Mouse (Mus musculus): ENCODE measurements at regions not wholly inside any gene's neighbourhood (a gene's known extent, or its start where the extent isn't known, plus 50 kb on each side); places are given as distances from the start of the nearest gene placed in this dataset.

DNA sequence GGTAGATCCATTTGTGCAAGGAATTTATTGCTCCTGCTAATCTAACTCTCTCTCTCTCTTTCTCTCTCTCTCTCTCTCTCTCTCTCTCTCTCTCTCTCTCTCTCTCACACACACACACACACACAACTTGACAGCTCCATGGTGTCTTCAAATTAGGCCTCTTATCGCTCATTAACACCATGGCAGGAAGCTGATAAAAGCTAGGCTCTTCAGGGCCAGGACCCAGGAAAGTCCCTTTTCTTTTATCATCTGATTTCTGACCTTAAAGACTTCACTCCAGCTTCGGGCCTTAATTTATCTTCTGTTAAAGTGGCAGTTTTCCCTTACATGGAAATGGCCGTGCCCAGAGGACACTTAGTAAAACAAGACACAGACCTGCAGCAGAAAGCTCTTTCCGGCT lies 178.4 kb upstream of the Bmp2 start:
- no peaks in the 10 kb centered on the region for H3K4me1 ChIP-seq (ENCODE audit: control insufficient read depth, insufficient read depth, low read depth, low read length)
- no peaks in the 10 kb centered on the region for H3K27me3 ChIP-seq (replicated peaks; ENCODE audit: control insufficient read depth, insufficient read depth, low read length)
- no peak overlapping the region for H3K4me3 ChIP-seq (ENCODE audit: low read length)
- H3K9ac ChIP-seq (ENCODE audit: low read depth, low read length) = no peak overlapping the region
- H3K9me3 ChIP-seq (ENCODE audit: control insufficient read depth, low read length) = no peaks in the 10 kb centered on the region
- ATAC-seq = no peak
- no peak overlapping the region for H3K4me2 ChIP-seq (ENCODE audit: low read length)
- H3K36me3 ChIP-seq (ENCODE audit: control insufficient read depth, insufficient read depth, low read length) = no peaks in the 10 kb centered on the region
- H3K27ac ChIP-seq (ENCODE audit: low read depth, low read length) = no peak overlapping the region
- 66% methylated on average over 4 of the region's 4 CpGs for WGBS

DNA sequence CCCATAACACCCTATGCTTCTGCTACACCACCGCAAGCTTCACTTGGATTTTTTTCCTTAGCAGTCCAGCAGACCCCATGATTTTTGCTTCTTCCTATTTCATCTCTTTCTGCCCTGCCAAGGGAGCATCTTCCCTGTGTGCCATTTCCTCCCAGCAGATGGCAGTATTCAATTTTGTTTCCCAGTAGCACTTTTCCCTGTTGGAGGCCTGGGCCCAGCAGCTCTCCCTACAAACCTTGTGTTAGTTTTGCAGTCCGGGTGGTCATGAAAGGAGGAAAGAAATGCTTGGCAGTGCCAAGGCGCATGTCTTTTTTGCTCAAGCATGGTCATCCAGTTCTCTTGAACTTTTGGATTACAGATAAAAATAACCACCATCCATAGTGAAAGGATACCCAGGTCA lies 170.9 kb upstream of the Bmp2 start:
- Histone ChIP-seq H3K9me3 (ENCODE audit: control insufficient read depth, low read length) (no peaks in the 10 kb centered on the region), H3K4me3 (ENCODE audit: low read length) (no peak overlapping the region), H3K4me1 (ENCODE audit: control insufficient read depth, insufficient read depth, low read depth, low read length) (no peaks in the 10 kb centered on the region), H3K27ac (ENCODE audit: low read depth, low read length) (no peak overlapping the region), H3K9ac (ENCODE audit: low read depth, low read length) (no peak overlapping the region), H3K27me3 (replicated peaks; ENCODE audit: control insufficient read depth, insufficient read depth, low read length) (no peaks in the 10 kb centered on the region), H3K4me2 (ENCODE audit: low read length) (no peak overlapping the region), H3K36me3 (ENCODE audit: control insufficient read depth, insufficient read depth, low read length) (no peaks in the 10 kb centered on the region)
- WGBS = 79% methylated on average over 3 of the region's 3 CpGs
- no peak for ATAC-seq

DNA sequence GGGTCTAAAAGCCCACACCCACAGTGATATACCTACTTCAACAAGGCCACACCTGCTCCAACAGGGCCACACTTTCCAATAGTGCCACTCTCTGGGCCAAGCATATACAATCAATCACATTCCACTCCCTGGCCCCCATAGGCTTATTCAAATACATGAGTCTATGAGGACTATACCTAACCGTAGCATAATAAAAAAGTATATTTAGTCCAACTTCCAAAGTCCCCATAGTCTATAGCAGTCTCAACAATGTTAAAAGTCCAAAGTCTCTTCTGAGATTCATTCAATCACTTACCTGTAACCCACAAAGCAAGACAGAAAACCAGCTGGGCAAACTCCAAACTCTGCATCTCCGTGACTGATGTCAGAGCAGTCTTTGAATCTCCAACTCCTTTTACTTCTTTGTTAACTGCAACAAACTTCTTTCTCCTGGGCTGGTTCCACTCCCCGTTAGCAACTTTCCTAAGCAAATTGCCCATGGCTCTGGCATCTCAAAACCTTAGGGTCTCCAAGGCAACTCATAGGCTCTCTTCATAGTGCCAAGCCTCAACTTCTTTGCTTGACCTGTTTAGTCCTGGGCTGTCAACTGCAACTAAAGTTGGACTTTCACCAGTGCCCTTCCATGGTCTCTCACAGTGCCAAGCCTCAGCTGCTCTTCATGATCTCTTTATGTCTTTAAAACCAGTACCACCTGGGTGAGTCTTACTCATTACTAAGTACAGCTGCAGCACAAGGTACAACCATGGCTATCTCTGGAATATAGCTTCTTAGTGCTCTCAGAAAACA lies 168.6 kb upstream of the Bmp2 start:
- H3K4me2 ChIP-seq (ENCODE audit: low read length) = no peak overlapping the region
- no peak for ATAC-seq
- WGBS = 86% methylated on average over 3 of the region's 3 CpGs

DNA sequence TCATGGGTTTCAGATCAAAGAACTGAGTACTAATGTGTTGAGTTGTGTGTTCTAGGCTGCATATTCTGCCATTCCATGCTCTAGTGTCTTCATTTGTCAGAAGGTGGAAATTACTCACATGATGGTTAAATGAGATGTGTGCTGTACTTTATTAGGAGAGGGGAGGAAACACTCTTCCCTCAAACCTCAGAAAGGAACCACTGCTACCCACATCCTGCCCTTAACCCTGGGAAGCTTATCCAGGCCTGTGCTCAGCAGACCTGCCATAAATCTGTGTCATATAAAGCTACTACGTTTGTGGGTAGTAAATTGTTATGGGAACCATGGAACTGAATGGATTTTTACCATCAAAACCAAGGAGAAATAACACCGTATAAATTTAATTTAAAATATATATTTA lies 166.7 kb upstream of the Bmp2 start:
- Histone ChIP-seq H3K36me3 (ENCODE audit: control insufficient read depth, insufficient read depth, low read length) (no peaks in the 10 kb centered on the region), H3K9me3 (ENCODE audit: control insufficient read depth, low read length) (no peaks in the 10 kb centered on the region), H3K27me3 (replicated peaks; ENCODE audit: control insufficient read depth, insufficient read depth, low read length) (no peaks in the 10 kb centered on the region), H3K9ac (ENCODE audit: low read depth, low read length) (no peak overlapping the region), H3K4me2 (ENCODE audit: low read length) (no peak overlapping the region), H3K4me1 (ENCODE audit: control insufficient read depth, insufficient read depth, low read depth, low read length) (no peaks in the 10 kb centered on the region), H3K27ac (ENCODE audit: low read depth, low read length) (no peak overlapping the region), H3K4me3 (ENCODE audit: low read length) (no peak overlapping the region)
- ATAC-seq = no peak
- 82% methylated on average over 2 of the region's 2 CpGs for WGBS

More for the DNA sequence above, 168.6 kb upstream of the Bmp2 start:
- Histone ChIP-seq H3K27ac (ENCODE audit: low read depth, low read length) (no peak overlapping the region), H3K9ac (ENCODE audit: low read depth, low read length) (no peak overlapping the region), H3K9me3 (ENCODE audit: control insufficient read depth, low read length) (no peaks in the 10 kb centered on the region), H3K4me1 (ENCODE audit: control insufficient read depth, insufficient read depth, low read depth, low read length) (no peaks in the 10 kb centered on the region), H3K36me3 (ENCODE audit: control insufficient read depth, insufficient read depth, low read length) (no peaks in the 10 kb centered on the region), H3K27me3 (replicated peaks; ENCODE audit: control insufficient read depth, insufficient read depth, low read length) (no peaks in the 10 kb centered on the region), H3K4me3 (ENCODE audit: low read length) (no peak overlapping the region)

DNA sequence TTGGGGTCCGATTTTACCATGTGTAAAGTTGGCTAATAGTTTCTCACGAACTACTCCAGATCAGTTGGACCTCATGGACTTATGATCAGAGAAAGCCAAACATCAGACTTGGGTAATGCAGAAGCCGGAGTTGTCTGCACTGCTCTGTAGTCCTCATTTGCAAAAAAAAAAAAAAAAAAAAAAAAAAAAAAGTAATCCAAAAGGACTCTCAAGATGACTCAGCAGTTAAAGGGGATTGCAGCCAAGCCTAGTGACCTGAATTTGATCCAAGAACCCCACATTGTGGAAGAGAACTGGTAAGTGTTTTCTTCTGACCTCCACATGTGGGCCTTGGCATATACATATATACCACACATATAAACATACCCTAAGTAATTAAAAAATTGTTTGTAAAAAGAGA lies 164.6 kb upstream of the Bmp2 start:
- WGBS = 89% methylated on average over 3 of the region's 3 CpGs
- no peaks in the 10 kb centered on the region for H3K9me3 ChIP-seq (ENCODE audit: control insufficient read depth, low read length)
- no peak overlapping the region for H3K4me2 ChIP-seq (ENCODE audit: low read length)
- no peaks in the 10 kb centered on the region for H3K36me3 ChIP-seq (ENCODE audit: control insufficient read depth, insufficient read depth, low read length)
- no peak for ATAC-seq
- no peaks in the 10 kb centered on the region for H3K4me1 ChIP-seq (ENCODE audit: control insufficient read depth, insufficient read depth, low read depth, low read length)
- no peak overlapping the region for H3K27ac ChIP-seq (ENCODE audit: low read depth, low read length)
- no peak overlapping the region for H3K9ac ChIP-seq (ENCODE audit: low read depth, low read length)
- no peaks in the 10 kb centered on the region for H3K27me3 ChIP-seq (replicated peaks; ENCODE audit: control insufficient read depth, insufficient read depth, low read length)
- H3K4me3 ChIP-seq (ENCODE audit: low read length) = no peak overlapping the region

DNA sequence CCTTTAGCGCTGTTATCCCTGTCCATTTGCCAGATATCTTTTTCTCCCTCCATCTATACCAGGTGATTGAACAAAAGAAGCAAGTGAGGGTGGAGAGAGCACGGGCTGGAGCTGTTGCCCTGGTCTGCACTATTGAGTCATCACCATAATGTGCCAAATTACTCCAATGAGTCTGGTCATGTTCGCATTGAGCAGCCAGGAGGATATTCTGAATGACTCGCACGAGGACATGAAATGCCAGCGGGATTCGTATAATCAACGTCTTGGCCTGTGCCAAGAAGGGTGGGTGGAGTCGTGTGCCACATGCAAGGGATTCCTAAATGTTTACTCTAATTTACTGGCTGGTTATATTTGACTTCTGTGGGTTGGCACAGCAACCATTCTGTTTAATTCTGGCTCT lies 159.7 kb upstream of the Bmp2 start:
- Histone ChIP-seq H3K9me3 (ENCODE audit: control insufficient read depth, low read length) (no peaks in the 10 kb centered on the region), H3K9ac (ENCODE audit: low read depth, low read length) (no peak overlapping the region), H3K4me1 (ENCODE audit: control insufficient read depth, insufficient read depth, low read depth, low read length) (no peaks in the 10 kb centered on the region), H3K4me2 (ENCODE audit: low read length) (no peak overlapping the region), H3K4me3 (ENCODE audit: low read length) (no peak overlapping the region), H3K27ac (ENCODE audit: low read depth, low read length) (no peak overlapping the region), H3K27me3 (replicated peaks; ENCODE audit: control insufficient read depth, insufficient read depth, low read length) (no peaks in the 10 kb centered on the region), H3K36me3 (ENCODE audit: control insufficient read depth, insufficient read depth, low read length) (no peaks in the 10 kb centered on the region)
- 77% methylated on average over 9 of the region's 9 CpGs for WGBS
- no peak for ATAC-seq

DNA sequence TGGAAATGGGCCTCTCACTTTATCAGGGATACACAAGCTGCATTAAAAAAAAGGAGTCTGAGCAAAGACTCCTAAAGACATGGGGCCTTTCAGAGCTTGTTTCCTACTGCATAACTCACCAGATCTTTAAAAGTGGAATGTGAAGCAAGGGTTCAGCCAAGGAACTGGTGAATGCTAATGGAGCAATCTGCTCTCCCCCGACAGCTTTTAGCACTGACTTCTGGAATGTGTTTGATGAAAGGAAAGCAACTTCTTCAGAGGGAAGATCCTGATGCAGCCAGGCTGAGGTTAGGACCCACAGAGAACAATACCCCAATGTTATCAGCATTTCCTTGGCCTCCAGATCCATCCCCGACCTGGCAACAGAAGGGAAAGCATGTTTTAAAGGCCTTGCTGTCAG lies 154.4 kb upstream of the Bmp2 start:
- Histone ChIP-seq H3K9ac (ENCODE audit: low read depth, low read length) (no peak overlapping the region), H3K4me1 (ENCODE audit: control insufficient read depth, insufficient read depth, low read depth, low read length) (no peaks in the 10 kb centered on the region), H3K4me3 (ENCODE audit: low read length) (no peak overlapping the region), H3K9me3 (ENCODE audit: control insufficient read depth, low read length) (no peaks in the 10 kb centered on the region), H3K4me2 (ENCODE audit: low read length) (no peak overlapping the region), H3K27me3 (replicated peaks; ENCODE audit: control insufficient read depth, insufficient read depth, low read length) (no peaks in the 10 kb centered on the region), H3K36me3 (ENCODE audit: control insufficient read depth, insufficient read depth, low read length) (no peaks in the 10 kb centered on the region), H3K27ac (ENCODE audit: low read depth, low read length) (no peak overlapping the region)
- no peak for ATAC-seq
- 29% methylated on average over 2 of the region's 2 CpGs for WGBS

DNA sequence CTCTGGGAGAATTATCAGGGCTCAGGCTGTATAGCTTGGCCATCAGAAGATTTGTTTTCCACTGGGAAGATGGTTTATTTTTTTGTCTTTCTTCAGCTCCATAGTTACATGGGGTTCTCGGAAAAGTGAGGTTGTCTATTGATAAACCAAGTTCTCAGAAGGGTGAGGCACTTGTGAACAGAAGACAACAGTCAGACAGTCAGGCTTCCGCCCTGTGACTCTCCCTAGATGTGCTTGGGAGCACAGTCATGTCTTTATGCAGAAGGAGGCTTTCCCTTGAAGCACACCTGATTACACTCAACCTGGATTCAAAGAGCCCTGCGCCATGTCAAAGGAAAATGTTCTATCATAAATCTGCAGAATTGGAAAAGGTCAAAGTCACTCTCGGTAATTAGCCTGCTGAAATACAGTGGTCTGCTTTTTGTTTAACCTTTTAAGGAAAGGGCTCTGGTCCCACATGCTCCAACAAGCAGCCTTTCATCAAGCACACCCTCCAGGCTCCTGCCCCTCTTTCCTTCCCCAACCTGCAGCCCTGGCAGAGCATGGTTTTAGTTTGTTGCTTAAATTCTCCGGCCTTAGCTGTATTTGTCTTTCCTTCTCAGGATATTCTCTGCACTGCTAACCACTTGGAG lies 152.8 kb upstream of the Bmp2 start:
- Histone ChIP-seq H3K27ac (ENCODE audit: low read depth, low read length) (no peak overlapping the region), H3K36me3 (ENCODE audit: control insufficient read depth, insufficient read depth, low read length) (no peaks in the 10 kb centered on the region), H3K4me1 (ENCODE audit: control insufficient read depth, insufficient read depth, low read depth, low read length) (no peaks in the 10 kb centered on the region), H3K9me3 (ENCODE audit: control insufficient read depth, low read length) (no peaks in the 10 kb centered on the region), H3K9ac (ENCODE audit: low read depth, low read length) (no peak overlapping the region), H3K4me3 (ENCODE audit: low read length) (no peak overlapping the region), H3K27me3 (replicated peaks; ENCODE audit: control insufficient read depth, insufficient read depth, low read length) (no peaks in the 10 kb centered on the region), H3K4me2 (ENCODE audit: low read length) (no peak overlapping the region)
- 75% methylated on average over 5 of the region's 5 CpGs for WGBS
- ATAC-seq = no peak

DNA sequence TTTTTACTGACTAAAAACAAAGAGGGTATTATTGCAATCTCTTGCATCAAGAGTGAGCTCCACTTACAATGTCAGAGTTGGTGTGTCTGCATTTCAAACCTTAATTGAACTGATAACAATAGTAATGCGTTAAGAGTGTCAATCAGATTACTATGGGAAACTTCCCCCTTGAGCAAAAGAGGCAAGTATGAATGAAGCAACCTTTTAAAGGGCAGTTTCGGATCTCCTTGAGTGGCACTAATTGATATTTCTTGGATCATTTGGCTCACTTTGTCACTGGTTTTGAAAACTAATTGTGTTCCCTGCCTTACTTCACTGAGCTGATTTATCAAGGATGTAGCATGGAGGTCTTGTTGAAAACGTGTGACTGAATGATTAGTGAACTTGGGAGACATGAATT lies 151.0 kb upstream of the Bmp2 start:
- Histone ChIP-seq H3K27me3 (replicated peaks; ENCODE audit: control insufficient read depth, insufficient read depth, low read length) (no peaks in the 10 kb centered on the region), H3K27ac (ENCODE audit: low read depth, low read length) (no peak overlapping the region), H3K36me3 (ENCODE audit: control insufficient read depth, insufficient read depth, low read length) (no peaks in the 10 kb centered on the region), H3K4me3 (ENCODE audit: low read length) (no peak overlapping the region), H3K9me3 (ENCODE audit: control insufficient read depth, low read length) (no peaks in the 10 kb centered on the region), H3K9ac (ENCODE audit: low read depth, low read length) (no peak overlapping the region), H3K4me1 (ENCODE audit: control insufficient read depth, insufficient read depth, low read depth, low read length) (no peaks in the 10 kb centered on the region), H3K4me2 (ENCODE audit: low read length) (peak overlapping the region; percentile 21; the same call in 1 of the 2 replicates)
- WGBS = 13% methylated on average over 3 of the region's 3 CpGs
- ATAC-seq = no peak
